Mouse (Mus musculus): ENCODE data around the gene Bag3. TPM values are rescaled to one million over a fixed set of nuclear protein-coding genes. Genes with fewer than 3 reads are reported as not detected.
"Not testable (repeated sequence)": the region's sequence is repeated elsewhere in the genome, so short reads cannot be mapped to it uniquely, and the experiment has no call there.

The Bag3 gene
- total RNA-seq, 2 experiments from 2014 or later, result 12.0 to 13.9 TPM

DNA sequence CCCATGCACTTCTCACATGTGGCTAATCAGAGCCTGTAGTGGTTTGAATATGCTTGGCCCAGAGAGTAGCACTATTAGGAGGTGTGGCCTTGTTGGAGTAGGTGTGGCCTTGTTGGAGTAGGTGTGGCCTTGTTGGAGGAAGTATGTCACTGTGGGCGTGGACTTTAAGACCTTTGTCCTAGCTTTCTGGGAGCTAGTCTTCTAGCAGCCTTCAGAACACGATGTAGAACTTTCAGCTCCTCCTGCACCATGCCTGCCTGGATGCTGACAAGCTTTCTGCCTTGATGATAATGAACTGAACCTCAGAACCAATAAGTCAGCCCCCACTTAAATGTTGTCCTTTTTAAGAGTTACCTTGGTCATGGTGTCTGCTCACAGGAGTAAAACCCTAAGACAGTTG lies 46.0 kb downstream of the Bag3 start:
- not testable (repeated sequence) for DNase-seq

DNA sequence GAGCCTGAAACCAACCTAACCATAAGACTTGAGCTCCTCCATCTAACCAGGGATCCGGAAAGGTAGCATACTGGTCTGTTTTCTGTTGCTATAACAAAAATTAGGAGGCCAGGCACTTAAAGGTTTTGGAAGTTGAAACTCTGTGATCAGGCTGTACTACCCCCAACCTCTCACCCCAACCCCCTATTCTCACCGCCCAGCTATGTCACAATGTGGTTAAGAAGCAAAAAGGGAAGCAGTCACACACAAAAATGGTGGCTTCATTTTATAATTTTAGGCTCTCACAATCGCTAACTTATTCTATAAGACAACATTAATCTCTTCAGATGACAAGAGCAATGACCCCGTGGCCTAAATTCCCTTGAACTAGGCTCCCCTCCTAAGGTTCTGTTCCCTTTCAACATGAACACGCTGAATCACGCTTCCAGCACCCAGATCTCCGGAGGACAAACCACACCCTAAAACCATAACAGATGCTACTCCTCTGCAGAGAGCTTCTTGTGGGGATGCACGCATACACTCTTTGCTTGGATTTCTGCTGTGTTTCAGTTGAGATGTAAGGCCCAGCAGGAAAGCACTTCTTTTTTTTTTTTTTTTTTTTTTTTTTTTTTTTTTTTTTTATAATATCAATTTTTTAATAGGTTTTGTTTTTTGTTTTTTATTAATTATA lies 46.7 kb downstream of the Bag3 start:
- no peak for DNase-seq

DNA sequence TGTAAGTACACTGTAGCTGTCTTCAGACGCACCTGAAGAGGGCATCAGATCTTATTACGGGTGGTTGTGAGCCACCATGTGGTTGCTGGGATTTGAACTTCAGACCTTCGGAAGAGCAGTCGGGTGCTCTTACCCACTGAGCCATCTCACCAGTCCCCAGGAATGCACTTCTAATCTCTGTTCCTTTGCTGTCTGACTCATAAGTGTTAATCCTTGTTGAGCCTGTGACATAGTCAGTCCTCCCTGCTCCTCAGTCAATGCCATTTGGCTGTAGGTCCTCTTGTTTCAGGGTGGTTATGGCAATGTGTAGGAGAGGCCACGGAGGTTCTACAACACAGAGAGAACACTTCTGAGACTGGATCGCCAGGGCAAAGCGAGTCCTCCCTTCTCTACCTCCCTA lies 47.2 kb downstream of the Bag3 start:
- not testable (repeated sequence) for DNase-seq

DNA sequence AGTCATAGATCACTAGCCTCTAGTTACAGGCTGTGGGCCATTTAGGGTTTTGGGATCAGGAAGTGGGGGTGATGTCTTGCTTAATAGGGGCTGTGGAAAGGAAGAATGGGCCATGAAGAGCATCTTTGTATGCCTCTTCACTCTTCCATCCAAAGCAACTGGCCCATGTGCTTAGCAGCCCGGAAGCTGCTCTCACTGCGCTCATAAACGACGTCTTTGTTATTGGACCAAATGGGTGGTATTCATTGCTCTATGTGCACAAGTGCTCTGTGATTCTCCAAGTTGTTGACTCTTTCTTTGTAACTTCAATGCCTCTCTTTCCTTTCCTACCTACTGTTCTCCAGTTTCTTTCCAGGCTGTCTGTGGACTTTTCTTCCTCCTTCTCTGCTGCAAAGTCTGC lies 48.6 kb downstream of the Bag3 start:
- no peak for DNase-seq

DNA sequence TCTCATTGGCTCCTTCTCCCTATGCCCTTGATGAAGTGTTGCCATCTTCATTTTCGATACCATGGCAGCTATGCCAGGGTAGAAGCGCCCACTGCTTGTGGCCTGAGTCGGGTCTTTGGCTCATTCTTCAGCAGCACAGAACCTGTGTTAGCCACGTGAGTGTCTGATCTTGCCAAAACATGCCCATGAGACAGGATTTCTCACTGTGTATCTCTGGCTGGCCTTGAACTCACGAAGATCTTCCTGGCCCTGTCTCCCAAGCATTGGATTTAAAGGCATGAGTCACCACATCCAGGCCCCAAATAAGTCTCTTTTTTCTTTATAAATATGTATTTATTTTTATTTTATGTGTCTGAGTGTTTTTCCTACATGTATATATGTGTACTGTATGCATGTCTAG lies 51.8 kb downstream of the Bag3 start:
- DNase-seq, result no peak

DNA sequence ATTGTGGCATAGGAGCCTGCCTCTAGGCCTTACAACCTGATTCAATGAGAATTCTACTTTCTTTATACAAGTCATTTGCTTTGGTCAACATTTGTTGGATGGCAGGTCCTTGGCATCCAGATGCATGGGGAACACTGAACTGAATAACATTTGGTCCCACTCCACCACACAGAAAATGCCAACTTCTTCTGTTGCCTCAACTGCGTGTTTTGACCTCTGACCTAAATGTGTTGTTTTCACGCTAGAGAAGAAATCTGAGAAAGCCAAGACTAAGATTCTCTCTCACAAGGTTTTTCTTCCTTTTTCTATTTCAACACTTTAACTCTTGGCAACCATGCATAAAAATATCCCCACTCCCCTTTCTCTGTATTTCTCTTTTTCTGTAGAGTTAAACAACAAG lies 52.4 kb downstream of the Bag3 start:
- no peak for DNase-seq

DNA sequence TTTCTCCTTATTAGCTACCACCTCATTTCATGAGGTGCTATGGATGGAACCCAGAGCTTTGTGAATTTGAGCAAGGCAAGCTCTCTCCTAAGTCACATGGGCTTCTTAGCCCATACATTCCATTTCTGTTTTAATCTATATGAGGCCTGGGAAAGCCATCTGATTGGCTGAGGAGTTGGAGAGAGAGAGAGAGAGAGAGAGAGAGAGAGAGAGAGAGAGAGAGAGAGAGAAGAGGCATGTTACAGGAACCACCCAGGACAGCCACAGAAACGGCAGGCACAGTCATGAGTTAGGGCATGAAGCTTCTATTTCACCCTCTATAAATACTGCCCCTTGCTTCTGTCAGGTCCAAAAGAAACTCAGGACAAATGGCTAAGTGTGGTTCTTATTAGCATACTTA lies 54.2 kb downstream of the Bag3 start:
- no peak for DNase-seq

DNA sequence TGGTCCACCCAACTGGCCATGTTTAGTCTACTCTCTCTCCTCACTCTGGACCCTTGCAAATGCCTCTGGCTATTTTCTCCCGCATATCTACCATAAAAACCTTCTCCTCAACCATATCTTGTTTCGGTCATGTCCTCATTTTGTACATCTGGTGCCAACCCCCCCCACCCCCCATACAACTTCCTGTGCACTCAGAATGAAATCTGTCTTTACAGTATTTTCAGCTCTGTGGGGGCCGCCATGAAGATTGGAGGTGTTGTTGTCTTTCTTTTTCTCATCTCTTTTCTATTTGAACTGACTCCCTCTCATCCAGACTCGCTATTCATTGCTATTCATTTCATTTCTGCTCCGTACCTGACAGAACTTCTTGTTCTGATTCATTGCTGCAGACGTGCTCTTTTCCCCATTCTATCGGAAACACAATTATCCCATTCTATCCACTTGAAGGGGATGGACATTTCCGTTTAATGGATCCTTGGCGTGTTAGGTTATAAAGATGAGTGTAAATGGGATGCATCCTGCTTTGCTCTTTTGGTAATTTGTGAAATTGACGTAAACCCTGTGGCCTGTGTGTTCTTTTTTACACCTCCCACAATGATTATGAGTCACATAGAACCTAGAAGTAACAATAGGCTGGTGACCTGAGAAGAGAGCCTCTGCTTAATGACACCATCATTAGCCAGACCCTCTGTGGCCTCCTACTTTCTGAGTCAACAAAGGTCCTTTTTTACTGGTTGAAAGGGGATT lies 55.0 kb downstream of the Bag3 start:
- DNase-seq, result no peak

DNA sequence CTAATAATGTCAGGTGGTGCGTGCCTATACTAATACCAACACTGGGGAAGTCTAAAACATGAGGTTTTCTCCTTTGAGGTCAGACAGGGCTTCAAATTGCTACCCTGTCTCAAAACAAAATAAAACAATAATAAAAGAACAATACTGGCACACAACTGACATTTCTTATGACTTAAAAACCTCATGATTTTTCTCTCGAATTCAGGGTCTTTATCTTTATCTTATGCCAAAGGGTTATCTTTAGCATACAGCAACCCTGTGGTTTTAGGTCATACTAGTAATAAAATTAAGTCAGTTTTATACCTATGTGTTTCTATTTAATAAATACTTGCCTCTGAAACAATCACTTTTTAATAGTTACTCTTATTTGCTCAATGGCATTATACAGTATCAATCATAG lies 56.0 kb downstream of the Bag3 start:
- DNase-seq, result no peak

DNA sequence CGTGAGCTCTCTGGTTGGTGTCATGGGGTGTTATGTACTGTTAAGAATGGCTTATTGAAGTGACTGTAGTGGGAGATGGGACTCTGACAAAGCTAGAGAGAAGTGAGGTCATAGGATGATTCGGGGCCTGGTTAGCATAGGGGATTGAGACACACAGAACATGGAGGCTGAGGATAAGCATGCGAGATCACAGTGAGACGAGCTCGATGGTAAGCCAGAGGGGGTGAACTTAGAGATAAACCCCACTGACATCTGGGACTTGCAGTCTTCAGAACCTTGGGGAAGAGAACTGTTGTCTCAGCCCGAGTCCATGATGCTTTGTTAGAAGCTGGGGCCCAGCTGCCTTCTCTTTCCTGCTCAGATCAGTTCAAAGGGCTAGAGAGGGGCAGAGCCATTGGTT lies 56.9 kb downstream of the Bag3 start:
- DNase-seq, result no peak

DNA sequence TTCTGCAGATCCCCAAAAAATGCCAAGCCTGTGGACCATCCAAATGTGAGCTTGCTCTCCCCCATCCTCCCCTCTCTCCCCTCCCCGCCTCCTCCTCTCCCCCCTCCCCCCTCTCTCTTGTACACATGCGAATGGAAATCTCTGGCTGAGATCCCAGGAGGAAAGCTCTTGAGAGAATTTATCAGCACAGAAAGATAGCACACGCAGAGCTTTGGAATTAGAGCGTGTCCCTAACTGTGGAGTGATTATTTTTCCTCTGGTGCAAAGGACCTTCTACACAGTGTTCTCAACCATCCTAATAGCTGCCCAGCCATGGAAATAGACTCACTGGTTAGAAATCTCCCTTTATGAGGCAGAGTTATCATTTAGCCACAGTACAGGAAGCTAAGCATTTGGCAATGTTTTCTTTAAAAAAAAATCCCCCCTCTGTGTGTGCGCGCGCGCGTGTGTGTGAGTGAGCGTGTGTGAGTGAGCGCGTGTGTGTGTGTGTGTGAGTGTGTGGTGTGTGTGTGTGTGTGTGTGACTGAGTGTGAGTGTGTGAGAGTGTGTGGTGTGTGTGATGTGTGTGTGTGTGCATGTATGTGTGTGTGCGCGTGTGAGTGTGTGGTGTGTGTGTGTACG lies 58.6 kb downstream of the Bag3 start:
- no peak for DNase-seq

DNA sequence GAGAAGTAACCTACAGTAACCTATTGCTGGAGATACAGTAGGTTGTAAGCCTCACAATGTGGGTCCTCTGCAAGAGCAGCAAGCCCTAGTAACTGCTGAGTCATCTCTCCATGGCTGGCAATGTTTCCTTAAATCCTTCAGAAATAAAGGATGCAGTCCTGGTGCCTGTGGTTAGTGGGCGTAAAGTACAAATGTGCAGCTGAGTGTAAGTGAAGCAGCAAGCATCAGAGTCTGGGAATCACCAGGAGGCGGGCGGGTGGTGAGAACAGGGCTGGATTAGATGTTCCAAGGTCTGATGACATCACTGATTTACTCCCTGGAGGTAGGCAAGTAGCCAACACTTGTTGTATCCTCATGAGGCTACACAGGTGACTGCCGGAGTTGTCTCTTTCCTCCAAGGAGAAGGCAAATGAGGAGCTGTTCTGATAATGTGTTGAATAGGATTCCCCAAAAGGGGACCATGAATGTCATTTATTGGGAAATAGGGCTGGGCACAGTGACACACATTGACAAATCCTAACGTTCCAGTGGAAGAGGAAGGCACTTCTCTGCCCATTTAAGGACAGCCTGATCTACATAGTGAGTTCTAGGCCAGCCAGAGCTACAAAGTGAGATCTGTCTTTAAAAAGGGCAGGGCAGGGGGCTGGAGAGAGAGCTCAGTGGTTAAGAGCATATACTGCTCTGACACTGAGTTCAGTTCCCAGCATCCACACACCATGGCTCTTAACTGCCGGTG lies 60.0 kb downstream of the Bag3 start:
- peak; percentile 56 to 59 for DNase-seq

DNA sequence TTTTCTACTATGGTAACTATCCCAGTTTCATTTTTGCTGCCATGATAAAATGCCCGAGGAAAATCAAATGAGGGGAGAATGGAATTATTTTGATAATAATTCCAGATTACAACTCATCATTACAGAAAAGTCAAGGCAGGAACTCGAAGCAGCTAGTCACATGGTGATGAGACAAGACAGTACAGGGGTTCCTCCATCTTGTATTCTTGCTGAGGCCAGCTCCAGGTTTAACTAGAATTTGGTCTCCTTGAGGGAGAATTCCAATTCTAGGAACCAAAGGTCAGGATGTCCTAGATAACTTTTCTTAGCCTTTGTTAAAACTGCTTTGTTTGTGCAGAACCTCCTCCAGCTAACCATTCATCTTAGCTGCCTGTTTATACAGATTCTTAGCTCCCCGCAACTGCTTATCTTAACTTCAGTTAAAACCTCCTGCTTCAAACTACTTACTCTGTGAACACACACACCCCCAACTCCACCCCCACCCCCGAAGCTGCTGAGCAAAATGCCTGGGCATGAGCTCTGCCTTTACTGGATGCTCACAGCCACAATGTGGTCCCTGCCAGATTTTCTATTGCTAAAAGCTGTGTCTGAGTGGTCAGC lies 64.0 kb downstream of the Bag3 start:
- no peak for DNase-seq

DNA sequence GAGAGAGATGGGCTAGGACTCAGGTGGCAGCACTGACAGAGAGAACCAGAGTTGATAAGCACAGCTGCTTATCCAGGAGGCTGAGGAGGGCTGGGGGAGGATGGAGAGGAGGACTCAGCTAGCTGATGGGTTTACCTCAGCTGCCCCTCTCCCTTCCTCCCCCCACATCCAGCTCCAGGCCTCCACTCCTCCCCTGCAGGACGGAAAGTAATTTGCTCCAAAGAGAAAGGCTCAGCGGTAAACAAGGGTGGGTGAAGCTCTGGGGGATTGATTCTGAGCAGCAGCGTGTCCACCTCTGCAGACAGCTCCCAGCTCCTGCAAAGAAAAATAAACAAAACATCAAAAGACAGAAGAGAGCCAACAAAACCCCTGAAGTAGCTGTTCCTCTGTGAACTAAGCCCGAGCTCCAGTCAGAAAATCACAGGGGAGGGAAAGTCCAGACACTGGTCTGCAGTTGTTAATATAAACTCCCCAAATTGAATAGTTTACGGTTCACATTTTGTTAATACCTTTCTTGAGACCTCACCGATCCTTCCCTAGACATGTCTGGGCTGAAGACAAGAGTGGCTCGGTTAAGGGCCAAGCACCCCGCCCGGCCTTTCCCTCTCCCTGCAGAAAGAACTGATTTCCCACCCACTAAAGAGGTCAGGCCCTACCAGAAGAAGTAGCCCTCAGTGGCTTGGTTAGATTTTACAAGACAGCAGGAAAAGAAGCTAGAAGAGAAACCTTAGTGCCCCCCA lies 68.1 kb downstream of the Bag3 start:
- DNase-seq, result peak in 1 of 2 experiments; percentile 16

DNA sequence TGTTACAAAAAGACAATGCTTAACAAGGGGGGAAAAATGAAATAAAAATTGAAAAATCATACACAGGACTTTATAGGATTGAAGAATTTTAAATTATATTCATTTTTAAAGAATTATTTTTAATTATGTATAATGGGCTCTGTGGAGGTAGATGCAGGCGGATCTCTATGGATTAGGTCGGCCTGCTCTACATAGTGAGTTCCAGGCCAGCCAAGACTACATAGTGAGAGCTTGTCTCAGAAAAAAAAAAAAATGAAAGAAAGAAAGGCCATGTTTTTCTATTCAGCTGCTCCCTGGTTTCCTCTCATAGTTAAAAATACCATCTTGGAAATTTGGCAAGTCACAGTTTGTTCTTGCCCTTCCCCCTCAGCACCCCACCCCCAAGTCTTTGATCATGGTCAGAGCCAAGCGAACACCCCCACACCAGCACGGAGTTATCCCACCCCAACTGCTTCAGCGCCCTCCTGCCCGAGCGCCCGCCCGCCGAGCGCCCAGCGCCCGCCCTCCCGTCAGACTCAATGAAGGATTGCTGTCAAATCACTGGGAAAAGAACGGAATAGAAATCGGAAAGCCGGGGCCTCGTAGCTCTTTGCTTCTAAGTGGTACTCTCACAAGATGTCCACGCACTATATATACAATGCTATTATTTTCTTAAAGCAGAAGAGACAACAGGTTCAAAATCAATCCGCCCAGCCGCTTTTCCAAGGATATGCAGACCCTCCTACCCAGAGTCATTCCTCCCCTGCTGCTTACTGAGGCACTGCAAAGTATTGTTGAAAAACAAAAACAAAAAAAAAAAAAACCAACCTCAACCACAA lies 68.9 kb downstream of the Bag3 start:
- peak; percentile 62 to 72 for DNase-seq

DNA sequence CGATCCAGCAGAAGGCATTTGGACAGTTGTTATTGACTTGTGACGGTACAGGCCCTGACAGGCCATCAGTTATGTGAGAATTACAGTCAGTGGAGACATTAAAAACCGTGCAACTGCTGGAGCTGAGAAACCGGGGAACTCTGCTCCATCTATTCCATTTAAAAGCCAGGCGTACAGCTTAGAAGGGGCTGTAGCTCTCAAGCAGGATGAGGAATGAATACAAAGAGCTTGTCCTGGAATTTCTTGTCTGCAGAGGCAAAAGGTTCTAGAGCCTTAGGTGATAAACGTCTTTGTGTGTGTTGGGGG lies 69.5 kb downstream of the Bag3 start:
- DNase-seq, result no peak

DNA sequence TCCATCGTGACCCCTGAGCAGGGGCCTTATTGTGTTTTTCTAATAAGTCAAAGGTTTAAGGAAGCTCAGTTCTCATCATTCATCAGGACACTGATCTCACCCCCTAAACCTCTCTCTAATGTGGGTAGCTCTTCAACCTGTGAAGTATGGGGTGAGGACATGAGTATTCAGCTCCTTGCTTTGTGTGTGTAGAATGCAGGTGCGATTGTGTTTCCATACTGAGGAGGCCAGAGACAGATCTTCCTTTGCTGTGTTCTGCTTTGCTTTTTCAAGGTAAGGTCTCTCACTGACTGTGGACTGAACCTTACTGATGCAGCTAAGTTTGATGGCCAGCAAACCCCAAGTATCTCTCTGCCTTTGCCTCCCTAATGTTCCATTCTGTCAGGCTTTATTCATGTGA lies 72.9 kb downstream of the Bag3 start:
- no peak for DNase-seq
